Mouse (Mus musculus) common myeloid progenitor, adult 5-6 weeks (primary cell): ENCODE results near the gene Cldn20. TPM values are rescaled to one million over a fixed set of nuclear protein-coding genes. Genes with fewer than 3 reads are reported as not detected.

Experiments used
- ATAC-seq: replicated peaks from 2 replicates; pipeline ENCODE4 v1.8.0; 2016; ENCODE audit warnings: low read depth, mild to moderate bottlenecking, moderate TSS enrichment, inconsistent platforms; ENCODE audit not compliant: poor library complexity, severe bottlenecking
- total RNA-seq: library from RNA; stranded (forward); fragments of 200-1000, 187-1606 nt; gene quantifications from 2 replicates; pipeline ENCODE4 v1.2.3, GENCODE M21; 2017

Cldn20 gene
- not detected in 2 replicates for total RNA-seq

DNA sequence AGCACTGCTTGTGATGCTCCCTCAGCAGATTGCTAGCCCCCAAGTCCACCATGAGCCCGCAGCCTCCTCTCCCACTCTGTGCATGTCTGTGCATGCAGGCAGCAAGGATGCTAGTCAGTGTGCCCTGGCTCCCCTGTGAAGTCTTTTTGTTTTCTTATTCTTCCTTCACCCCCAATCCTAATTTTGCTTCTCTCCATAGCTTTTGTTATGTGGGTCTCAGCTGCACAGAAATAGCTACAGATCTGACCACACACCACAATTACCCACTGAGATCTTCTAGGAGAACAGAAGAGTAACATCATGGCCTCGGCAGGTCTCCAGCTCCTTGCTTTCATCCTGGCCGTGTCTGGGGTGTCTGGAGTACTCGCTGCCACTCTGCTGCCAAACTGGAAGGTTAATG, at the start of gene Cldn20:
Gene Cldn20 (plus strand): TSS at position 301 of the 400 bp plus-strand sequence.
- ATAC-seq, result no peak

- no peak; the same call in 1 of the 2 replicates for ATAC-seq
Observed at GRCm38 (mm10) chr17:3483091-3483490, 49.3 kb upstream of the Cldn20 start.

DNA sequence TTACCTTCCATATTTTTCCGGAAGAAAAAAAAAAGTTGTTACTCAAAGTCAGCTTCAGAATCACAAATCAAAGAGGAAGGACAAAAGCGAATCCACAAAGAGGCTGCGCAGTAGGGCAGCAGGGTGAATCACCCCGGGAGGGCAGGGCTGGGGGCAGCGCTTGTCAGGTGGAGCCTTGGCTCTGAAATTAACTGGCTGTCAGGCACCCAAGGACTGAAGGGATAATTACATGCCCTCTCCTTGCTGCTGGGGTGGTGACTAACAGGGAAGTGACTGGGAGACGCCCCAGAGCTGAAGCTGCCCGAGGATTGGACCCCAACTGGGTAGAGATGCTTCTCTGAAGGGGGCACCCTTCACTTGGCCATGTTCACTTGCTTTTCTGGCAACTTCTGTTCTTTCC, 46.5 kb upstream of the Cldn20 start:
- ATAC-seq, result no peak

- ATAC-seq, result no peak
Observed at GRCm38 (mm10) chr17:3487211-3487610, 45.1 kb upstream of the Cldn20 start.

DNA sequence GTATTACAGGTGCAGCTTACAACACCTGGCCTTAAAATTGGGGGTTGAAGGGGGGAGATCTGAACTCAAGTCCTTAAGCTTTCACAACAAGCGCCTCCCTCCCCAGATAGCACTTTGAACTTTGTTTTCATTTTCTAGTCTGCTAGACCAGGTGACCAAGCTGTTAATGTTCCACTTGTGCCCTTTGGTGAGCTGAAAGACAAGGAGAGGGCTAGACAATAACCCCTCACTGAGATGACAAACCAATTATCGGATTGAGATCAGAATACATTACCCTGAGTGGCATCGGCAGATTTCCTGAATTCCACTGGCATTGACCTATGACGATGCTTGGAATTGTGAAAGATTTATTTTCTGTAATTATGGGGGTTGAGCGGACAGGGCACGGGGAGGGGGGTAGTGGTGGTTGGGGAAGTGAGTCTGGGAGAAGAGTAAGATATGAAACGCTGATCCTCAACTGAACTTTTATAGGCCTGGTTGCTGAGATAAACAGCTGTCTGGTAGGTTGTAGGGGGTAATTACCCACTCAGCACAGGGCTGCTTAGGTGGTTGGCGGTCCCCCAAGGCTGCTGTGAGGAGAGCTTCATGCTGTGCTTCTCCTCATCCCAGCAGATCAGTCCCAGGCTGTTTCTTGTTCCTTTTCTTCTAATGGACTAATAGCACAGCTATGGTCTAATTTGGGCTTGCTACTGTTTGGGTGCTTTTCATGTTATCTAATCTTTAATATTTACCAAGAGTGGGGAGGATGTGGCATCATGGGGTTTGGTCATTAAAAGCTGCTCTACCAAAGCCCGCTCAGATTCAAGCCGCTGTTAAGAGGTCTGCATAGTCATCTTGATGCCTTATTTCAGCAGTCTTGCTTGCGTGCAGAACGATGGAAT, 44.4 kb upstream of the Cldn20 start:
- peak; percentile 72 for ATAC-seq

GRCm38 (mm10) chr17:3490216-3490895, 42.0 kb upstream of the Cldn20 start:
- ATAC-seq, result no peak

GRCm38 (mm10) chr17:3491065-3491464, 41.3 kb upstream of the Cldn20 start:
- ATAC-seq, result peak; percentile 76

DNA sequence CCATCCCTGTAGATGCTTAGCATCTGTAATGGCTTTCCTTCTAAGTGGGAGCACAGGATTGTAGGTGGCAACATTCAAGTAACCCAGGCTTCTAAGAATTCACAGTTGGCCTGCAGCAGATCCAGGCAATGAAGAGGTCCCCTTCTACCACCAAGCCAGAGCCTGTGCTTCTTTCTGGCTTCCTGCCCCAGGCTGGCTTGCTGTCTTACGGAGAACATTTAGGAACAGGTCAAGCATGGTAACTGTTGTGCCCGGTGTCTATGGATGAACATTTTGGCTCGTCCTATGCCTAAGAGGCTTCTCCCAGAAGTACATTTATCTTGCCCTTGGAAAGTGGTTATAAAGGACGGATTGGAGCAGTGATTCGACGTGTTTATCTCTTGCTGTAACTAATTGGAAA, 40.7 kb upstream of the Cldn20 start:
- no peak for ATAC-seq

DNA sequence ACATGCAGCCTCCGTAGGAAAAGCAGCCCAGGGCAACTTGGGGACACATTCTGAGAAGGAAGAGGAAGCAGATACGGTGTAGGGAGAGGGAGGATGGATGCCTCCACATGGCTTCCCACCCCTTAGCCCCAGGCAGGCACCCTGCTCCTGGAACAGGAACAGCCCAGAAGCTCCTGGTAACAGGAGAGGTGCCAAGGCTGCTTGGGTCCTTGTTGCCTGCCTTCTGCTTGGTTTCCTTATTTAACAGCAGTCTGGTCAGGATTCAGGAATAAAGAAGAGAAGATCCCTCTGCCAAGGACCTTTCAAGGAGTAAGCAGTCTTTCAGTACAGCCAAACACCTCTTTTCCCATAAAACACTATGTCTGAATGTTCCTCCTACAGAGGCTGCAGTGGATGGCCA, 36.8 kb upstream of the Cldn20 start:
- no peak for ATAC-seq

- ATAC-seq, result no peak
Observed at GRCm38 (mm10) chr17:3496080-3496479, 36.3 kb upstream of the Cldn20 start.

GRCm38 (mm10) chr17:3498086-3498485, 34.3 kb upstream of the Cldn20 start:
- peak; percentile 93 for ATAC-seq

- no peak for ATAC-seq
Observed at GRCm38 (mm10) chr17:3498580-3498979, 33.8 kb upstream of the Cldn20 start.

GRCm38 (mm10) chr17:3499468-3499867, 32.9 kb upstream of the Cldn20 start:
- ATAC-seq, result no peak

DNA sequence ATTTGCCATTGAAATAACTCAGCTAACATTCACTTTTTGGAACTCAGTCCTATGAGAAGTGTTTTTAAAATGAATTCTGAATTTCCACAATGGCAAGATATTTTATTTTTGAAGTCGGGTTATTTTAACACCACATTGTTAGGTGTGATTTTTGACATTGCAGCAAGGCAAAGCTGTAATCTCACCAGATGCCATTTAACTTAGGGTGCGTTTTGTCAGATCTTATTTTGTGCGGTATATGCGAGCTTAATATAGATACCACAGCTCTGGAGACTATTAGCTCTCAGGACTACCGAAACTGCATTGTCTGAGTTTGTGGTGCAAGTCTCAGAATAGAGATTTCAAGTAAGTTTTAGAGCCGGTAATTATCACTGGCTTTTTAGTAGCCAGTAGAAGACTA, 32.3 kb upstream of the Cldn20 start:
- ATAC-seq, result no peak

DNA sequence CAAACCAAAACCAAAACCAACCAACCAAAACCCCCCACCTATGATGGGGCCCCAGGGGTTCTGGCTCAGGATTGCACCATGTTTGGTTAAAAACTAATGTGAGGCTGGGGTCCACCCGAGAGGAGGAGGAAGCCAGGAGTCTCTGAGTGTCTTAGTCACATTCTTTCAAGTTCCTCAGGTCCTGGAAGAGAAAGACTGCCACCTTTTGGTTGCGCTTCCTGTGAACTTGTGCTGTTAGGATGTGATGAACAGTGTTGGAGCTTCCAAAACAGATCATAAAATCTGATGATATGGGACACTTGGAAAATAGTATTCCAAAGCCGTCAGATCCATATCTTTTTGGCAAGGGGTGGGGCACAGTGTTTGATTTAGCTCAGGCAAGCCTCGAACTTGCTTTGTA, 31.4 kb upstream of the Cldn20 start:
- no peak for ATAC-seq

- no peak for ATAC-seq
Observed at GRCm38 (mm10) chr17:3505711-3506110, 26.6 kb upstream of the Cldn20 start.

- ATAC-seq, result peak; percentile 59
Observed at GRCm38 (mm10) chr17:3506508-3506907, 25.8 kb upstream of the Cldn20 start.

GRCm38 (mm10) chr17:3509841-3510240, 22.5 kb upstream of the Cldn20 start:
- ATAC-seq, result peak; percentile 96

DNA sequence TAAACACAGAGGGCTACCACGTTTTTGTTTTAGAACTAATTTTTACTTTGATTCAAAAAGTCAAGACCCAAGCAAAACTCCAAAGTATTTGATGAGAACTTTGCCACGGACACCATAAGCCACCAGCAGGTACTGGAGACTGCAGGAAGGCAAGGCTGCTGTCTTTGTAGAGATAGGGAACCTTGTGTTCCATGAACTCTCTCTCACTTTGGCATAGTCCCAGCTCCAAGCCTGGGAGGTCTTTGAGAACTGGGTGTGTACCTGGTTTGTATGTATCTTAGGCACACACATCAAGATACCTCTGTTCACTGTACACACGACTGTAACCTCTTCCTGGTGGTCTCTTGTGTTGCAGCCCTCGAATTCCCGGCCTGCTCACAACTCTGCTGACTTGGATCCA, 18.0 kb upstream of the Cldn20 start:
- no peak for ATAC-seq

DNA sequence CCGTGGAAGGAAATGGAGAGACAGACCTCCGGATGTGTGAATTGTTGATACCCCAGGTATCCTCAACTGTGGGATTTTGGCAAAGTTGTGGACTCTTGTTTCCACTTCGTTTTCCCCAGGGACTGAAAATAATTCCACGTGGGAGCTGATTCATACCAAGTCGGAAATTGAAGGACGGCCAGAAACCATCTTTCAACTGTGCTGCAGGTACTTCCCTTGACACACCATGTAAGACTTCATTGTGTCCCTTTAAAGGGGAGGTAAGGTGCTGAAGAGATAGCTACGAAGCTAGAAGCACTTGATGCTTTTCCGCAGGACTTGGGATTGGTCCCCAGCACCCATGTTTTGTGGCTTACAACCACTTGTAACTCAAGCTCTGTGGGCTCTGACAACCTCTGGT, 16.5 kb upstream of the Cldn20 start:
- ATAC-seq, result no peak

GRCm38 (mm10) chr17:3516406-3516805, 15.9 kb upstream of the Cldn20 start:
- no peak for ATAC-seq
